Mouse (Mus musculus): Measurements from ENCODE around the gene Pih1d1.

The Pih1d1 gene

GRCm38 (mm10) chr7:45195341-45196175 is 41.5 kb downstream of the Pih1d1 start:
- DNase-seq = no peak

GRCm38 (mm10) chr7:45196176-45196535 is 42.1 kb downstream of the Pih1d1 start:
- DNase-seq = no peak

DNA sequence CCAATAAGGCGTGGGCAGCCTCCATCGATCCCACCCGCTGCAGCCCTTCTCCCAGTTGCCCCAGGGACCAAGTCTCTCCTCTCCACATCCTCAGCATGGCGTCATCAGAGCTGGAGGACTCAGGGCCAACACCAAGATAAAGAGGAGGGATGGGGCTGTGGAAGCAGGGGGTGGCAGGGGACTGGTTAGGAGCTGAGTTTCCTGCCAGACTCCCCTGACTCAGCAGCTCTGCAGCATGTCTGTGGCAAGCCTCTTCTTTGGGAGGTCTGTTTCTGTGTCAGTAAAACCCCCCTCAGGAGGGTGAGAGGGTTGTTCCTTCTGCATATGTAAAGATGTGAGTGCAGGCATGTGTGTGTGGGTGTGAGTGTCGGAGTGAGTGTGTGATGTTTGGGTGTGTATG is 42.9 kb downstream of the Pih1d1 start:
- no peak for DNase-seq

DNA sequence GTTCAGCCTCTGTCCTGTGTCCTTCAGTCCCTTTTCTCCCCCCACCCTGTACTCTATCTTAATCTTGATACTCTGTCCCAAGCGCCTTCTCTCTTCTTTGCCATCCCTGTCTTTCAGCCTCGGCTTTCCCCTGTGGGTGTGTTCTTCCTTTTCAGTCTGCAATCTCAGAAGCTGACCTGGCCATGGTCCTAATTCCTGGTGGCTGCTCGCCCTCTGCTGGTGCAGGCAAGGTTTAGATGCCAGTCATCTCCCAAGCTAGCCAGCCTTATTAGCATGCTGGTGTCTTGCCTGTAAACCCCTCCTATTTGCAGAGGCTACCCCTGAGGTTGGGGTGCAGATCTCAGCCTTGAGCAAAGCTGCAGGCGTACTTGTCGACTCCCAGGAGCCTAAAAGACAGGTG is 44.3 kb downstream of the Pih1d1 start:
- DNase-seq = peak; percentile 87

DNA sequence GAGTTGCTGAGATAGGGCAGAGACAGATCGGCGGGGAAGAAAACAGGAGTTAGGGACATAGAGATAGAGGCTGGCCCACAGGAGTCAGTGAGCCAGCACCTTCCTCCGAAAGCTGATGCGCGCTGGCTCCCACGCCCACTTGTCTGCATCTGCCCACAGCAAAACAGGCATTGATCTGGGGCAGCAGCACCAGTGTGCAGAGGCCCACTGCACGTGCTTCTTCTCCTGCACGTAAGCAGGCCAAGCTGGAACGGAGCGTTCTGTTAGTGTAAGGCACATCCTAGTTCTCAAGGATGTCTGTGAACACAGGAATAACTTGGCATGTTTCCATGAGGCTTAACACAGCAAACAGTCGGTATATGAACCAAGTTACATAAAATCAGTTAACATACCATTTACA is 44.9 kb downstream of the Pih1d1 start:
- no peak for DNase-seq

- no peak for DNase-seq
Measured at GRCm38 (mm10) chr7:45202654-45203053, 48.6 kb downstream of the Pih1d1 start.

- peak; percentile 95 for DNase-seq
Measured at GRCm38 (mm10) chr7:45204380-45205143, 50.5 kb downstream of the Pih1d1 start, which contains the start of gene Ccdc155. TSS of gene Ccdc155 (minus strand) at chr7:45204892.

DNA sequence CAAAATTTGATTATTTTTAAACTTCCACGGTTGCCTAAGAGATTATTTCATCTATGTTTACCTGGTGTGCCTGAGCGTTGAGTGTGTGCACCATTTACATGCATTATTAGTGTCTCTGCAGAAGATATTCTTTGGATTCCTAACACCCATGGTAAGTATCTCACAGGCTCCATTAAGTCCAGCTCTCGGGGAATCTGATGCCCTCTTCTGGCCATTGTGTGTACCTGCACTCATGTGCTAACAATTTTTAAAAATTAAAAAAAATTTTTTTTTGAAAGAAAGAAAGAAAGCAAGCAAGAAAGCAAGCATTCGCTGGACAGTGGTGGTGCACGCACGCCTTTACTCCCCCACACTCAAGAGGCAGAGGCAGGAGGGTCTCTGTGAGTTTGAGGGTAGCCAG is 54.2 kb downstream of the Pih1d1 start:
- DNase-seq = no peak
